ENCODE assay signal across 10 mouse cellular contexts in the genomic region with DNA sequence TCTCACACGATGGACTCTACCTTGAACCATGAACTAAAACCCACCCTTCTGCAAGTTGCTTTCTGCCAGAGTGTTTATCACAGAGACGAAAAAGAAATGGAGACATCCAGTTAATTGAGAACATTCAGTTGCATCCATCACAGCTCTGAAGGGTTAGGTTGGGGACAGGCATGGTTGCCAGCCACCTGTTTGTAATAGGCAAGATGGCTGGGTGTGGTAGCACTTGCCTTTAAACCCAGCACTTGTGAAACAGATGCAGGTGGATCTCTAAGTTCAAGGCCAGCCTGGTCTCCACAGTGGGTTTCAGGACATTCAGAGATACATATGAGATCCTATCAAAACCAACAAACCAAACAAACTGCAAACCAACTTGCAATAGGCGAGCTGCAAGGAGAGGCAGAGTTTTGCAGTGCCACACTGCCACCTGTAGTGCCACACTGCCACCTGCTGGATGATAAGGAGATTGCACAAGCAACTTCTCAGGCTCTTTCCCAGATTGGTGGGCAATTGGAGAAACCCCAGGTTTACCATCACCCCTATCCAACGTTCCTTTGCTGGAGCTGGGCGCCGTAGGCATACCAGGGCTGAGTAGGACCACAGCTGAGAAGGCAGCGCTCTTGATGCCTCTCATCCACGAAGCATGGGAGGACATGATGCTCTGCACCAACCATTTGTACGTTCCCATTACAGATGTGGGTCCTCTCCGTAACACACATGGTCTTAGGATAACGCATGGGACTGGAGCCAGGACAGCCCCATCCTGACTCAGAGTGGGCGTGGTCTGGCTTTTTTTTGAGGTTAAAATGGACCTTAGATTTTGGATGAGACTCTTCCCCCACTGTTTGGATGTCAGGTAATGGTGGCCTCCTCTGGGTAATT. TPM values are rescaled to one million over a fixed set of nuclear protein-coding genes. Genes with fewer than 3 reads are reported as not detected.
DNase-seq lines count a peak whose midpoint lies in the region; ATAC-seq and TF ChIP-seq lines count a peak whose summit lies in the region.
"Had no signal": no experiment of that assay in that cellular context is flagged by ENCODE, and none has a peak within 500 bp of the region (broad histone marks: within the 10 kb centered on the region; RNA-seq: fewer than 3 reads in every experiment).

No protein-coding gene starts in this region.

- H3K4me3 ChIP-seq in liver, embryonic 12.5 days: no peak overlapping the region
- H3K4me3 ChIP-seq in forebrain, embryonic 12.5 days (replicated peaks): no peak overlapping the region
- H3K4me3 ChIP-seq in hindbrain, postnatal 0 days (ENCODE audit: low read length): no peak overlapping the region
- H3K4me3 ChIP-seq in limb, embryonic 10.5 days: no peak overlapping the region
- H3K4me3 ChIP-seq: erythroblast, embryonic 14.5 days; myocyte had no signal

- DNase-seq in liver: peak; percentile 58
- DNase-seq in brain, adult 2 months (ENCODE audit: low read depth, low spot score): peak; percentile 83
- DNase-seq in hindbrain, postnatal 0 days (ENCODE audit: low spot score): peak; percentile 85
- peak; percentile 69 for DNase-seq in limb, embryonic 10.5 days (ENCODE audit: low spot score)
- DNase-seq in telencephalon, adult 2 months (ENCODE audit: low read depth, low spot score): peak; percentile 43

- 21% methylated on average over 12 of the region's 12 CpGs for WGBS in liver, embryonic 12.5 days (ENCODE audit: insufficient replicate concordance)
- 25% methylated on average over 12 of the region's 12 CpGs for WGBS in forebrain, embryonic 12.5 days
- WGBS in hindbrain, postnatal 0 days: 23% methylated on average over 12 of the region's 12 CpGs
- 25% methylated on average over 12 of the region's 12 CpGs for WGBS in limb, embryonic 10.5 days

- no peaks in the 10 kb centered on the region for H3K4me1 ChIP-seq in liver, embryonic 12.5 days
- peaks cover 16% of the 10 kb centered on the region for H3K4me1 ChIP-seq in forebrain, embryonic 12.5 days
- no peaks in the 10 kb centered on the region for H3K4me1 ChIP-seq in hindbrain, postnatal 0 days (ENCODE audit: insufficient read depth, low read length)
- H3K4me1 ChIP-seq in limb, embryonic 10.5 days: peaks cover 12% of the 10 kb centered on the region

- no peak overlapping the region for H3K4me2 ChIP-seq in liver, embryonic 12.5 days
- H3K4me2 ChIP-seq in forebrain, embryonic 12.5 days: no peak overlapping the region
- no peak overlapping the region for H3K4me2 ChIP-seq in hindbrain, postnatal 0 days (ENCODE audit: low read depth, low read length)

- peak; percentile 100 for TF ChIP-seq CTCF in hindbrain, postnatal 0 days (IDR thresholded peaks at IDR 0.05; ENCODE audit: low read depth)

- no peaks in the 10 kb centered on the region for H3K36me3 ChIP-seq in liver, embryonic 12.5 days
- H3K36me3 ChIP-seq in forebrain, embryonic 12.5 days (replicated peaks): no peaks in the 10 kb centered on the region
- no peaks in the 10 kb centered on the region for H3K36me3 ChIP-seq in hindbrain, postnatal 0 days (ENCODE audit: insufficient read depth, low read length)
- no peaks in the 10 kb centered on the region for H3K36me3 ChIP-seq in limb, embryonic 10.5 days

- H3K9ac ChIP-seq in liver, embryonic 12.5 days: no peak overlapping the region
- no peak overlapping the region for H3K9ac ChIP-seq in forebrain, embryonic 12.5 days
- H3K9ac ChIP-seq in hindbrain, postnatal 0 days (replicated peaks; ENCODE audit: low read length): no peak overlapping the region

- H3K27ac ChIP-seq in liver, embryonic 12.5 days: no peak overlapping the region
- no peak overlapping the region for H3K27ac ChIP-seq in forebrain, embryonic 12.5 days
- H3K27ac ChIP-seq in hindbrain, postnatal 0 days: no peak overlapping the region
- H3K27ac ChIP-seq in limb, embryonic 10.5 days: no peak overlapping the region

- no peak for ATAC-seq in liver, embryonic 12.5 days
- peak; percentile 67 for ATAC-seq in forebrain, embryonic 12.5 days (ENCODE audit: low FRiP score)
- ATAC-seq in hindbrain, postnatal 0 days: peak; percentile 58
- ATAC-seq in monocyte, adult 5-6 weeks (replicated peaks; ENCODE audit: insufficient number of reproducible peaks, low FRiP score, low TSS enrichment, poor library complexity, severe bottlenecking): peak; percentile 74

- H3K9me3 ChIP-seq in liver, embryonic 12.5 days (replicated peaks): no peaks in the 10 kb centered on the region
- H3K9me3 ChIP-seq in forebrain, embryonic 12.5 days: no peaks in the 10 kb centered on the region
- H3K9me3 ChIP-seq in hindbrain, postnatal 0 days (ENCODE audit: low read length): no peaks in the 10 kb centered on the region
- H3K9me3 ChIP-seq in limb, embryonic 10.5 days (replicated peaks): no peaks in the 10 kb centered on the region

- peaks cover 74% of the 10 kb centered on the region for H3K27me3 ChIP-seq in liver, embryonic 12.5 days (replicated peaks)
- peaks cover 74% of the 10 kb centered on the region for H3K27me3 ChIP-seq in forebrain, embryonic 12.5 days
- H3K27me3 ChIP-seq in hindbrain, postnatal 0 days (ENCODE audit: insufficient read depth, low read length): peaks cover 46% of the 10 kb centered on the region
- peaks cover 76% of the 10 kb centered on the region for H3K27me3 ChIP-seq in limb, embryonic 10.5 days (ENCODE audit: low read depth, poor library complexity, severe bottlenecking)

RNA-seq across cellular contexts. Expression of gene Bhlhe23, which starts 2.8 kb away (rescaled TPM):
- not detected in 2 replicates for polyA plus RNA-seq in liver, embryonic 12.5 days (2016; fragmentation: Nextera tagmentation; extraction: Ambion mirVana)
- polyA plus RNA-seq in forebrain, embryonic 12.5 days (2016; fragmentation: Nextera tagmentation; extraction: Ambion mirVana): 1.3 and 3.2 TPM in 2 replicates
- 0.72 and 0.73 TPM in 2 replicates for total RNA-seq in hindbrain, postnatal 0 days (2014; rRNA removed)
- 0.23 and 0.49 TPM in 2 replicates for polyA plus RNA-seq in hindbrain, postnatal 0 days (2015; fragmentation: Nextera tagmentation; extraction: Ambion mirVana)
- polyA plus RNA-seq in limb, embryonic 10.5 days (2016; fragmentation: Nextera tagmentation; extraction: Ambion mirVana): not detected in 2 replicates
- not detected in 3 replicates for total RNA-seq in monocyte, adult 5-6 weeks (2017)
- polyA plus RNA-seq: erythroblast, embryonic 14.5 days; myocyte had no signal

RNA-seq across cellular contexts. Expression of gene Slc17a9, which starts 54.4 kb away (rescaled TPM):
- polyA plus RNA-seq in liver, embryonic 12.5 days (2016; fragmentation: Nextera tagmentation; extraction: Ambion mirVana): 4.3 and 4.9 TPM in 2 replicates
- 0.37 and 0.55 TPM in 2 replicates for polyA plus RNA-seq in forebrain, embryonic 12.5 days (2016; fragmentation: Nextera tagmentation; extraction: Ambion mirVana)
- 0.32 and 0.68 TPM in 2 replicates for total RNA-seq in hindbrain, postnatal 0 days (2014; rRNA removed)
- polyA plus RNA-seq in hindbrain, postnatal 0 days (2015; fragmentation: Nextera tagmentation; extraction: Ambion mirVana): 0.29 and 0.52 TPM in 2 replicates
- 0.38 and 0.73 TPM in 2 replicates for polyA plus RNA-seq in limb, embryonic 10.5 days (2016; fragmentation: Nextera tagmentation; extraction: Ambion mirVana)
- 1.8 to 5.2 TPM (median 1.9 TPM) in 3 replicates for total RNA-seq in monocyte, adult 5-6 weeks (2017)
